Mouse (Mus musculus): ENCODE data around the gene Myo10. TPM values are rescaled to one million over a fixed set of nuclear protein-coding genes. Genes with fewer than 3 reads are reported as not detected.
A peak's percentile ranks its signal among the peaks of the same experiment; 100 is the strongest.

Gene Myo10
- polyA plus RNA-seq (2016; fragmentation: Nextera tagmentation; extraction: Ambion mirVana): 69.9 and 77.7 TPM in 2 replicates

DNA sequence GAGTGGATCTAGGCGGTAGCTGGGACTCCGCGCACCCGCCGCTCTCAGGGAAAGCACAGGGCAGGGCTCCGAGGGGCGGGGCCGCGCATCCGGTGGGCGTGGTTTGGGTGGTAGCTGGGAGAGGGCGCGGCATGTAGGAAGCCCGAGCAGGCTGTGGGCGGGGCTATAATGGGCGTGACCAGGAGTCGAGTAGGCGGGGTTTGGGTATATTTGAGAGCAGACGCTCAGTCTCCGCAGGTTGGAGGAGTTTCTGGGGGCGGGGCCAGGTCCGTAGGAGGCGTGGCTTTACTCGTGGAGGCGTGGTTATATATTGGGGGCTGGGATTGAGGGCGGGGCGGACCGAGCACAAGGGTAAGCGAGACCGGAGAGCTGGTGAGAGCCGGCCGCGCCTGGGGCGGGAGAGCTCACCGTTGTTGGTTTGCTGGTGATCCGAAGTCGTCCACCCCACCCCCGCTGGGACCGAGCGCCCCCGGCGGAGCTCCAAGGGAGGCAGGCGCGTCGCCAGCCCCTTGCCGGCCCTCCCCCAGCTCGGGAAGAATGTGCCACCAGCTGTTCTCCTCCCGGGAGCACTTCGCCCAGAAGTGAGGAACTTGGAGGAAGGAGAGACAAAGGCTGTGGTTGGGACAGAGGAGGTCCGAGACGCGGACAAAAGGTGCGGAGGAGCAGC is at the start of gene Myo10:
Gene Myo10, plus strand, starts transcription at position 326 of the 667 bp plus-strand sequence.
- peak; percentile 96 for ATAC-seq (ENCODE audit: low FRiP score, low read depth)
- Histone ChIP-seq H3K9ac (replicated peaks) (peak within 1 kb of the TSS; percentile 77), H3K4me1 (peaks cover 13% of the 10 kb centered on the region), H3K36me3 (no peaks in the 10 kb centered on the region), H3K9me3 (no peaks in the 10 kb centered on the region), H3K27me3 (peaks cover 19% of the 10 kb centered on the region), H3K4me3 (peak within 1 kb of the TSS; percentile 81), H3K27ac (replicated peaks) (peak within 1 kb of the TSS; percentile 64), H3K4me2 (replicated peaks) (peak within 1 kb of the TSS; percentile 92)
- under 1% methylated on average over 53 of the region's 53 CpGs for WGBS

DNA sequence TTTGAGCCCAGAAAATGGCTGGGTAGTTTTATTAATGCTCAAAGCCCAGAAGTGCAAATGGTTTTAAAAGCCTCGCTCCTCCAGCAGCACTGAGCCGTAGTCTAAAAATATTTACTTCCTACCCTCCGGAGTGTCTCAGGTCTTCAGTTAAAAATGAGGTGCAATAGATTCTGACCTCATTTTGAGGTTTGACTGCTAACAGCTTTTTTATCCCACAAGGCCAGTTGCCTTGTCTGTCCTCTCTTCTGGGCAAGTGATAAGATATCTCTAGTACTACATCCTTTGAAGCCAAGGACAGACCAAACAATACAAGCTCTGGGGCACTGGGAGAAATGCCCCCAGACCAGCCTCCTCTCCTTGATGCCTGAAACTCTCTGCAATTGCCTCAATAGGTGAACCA is 49.2 kb upstream of the Myo10 start:
- Histone ChIP-seq H3K27ac (replicated peaks) (no peak overlapping the region), H3K36me3 (no peaks in the 10 kb centered on the region)

DNA sequence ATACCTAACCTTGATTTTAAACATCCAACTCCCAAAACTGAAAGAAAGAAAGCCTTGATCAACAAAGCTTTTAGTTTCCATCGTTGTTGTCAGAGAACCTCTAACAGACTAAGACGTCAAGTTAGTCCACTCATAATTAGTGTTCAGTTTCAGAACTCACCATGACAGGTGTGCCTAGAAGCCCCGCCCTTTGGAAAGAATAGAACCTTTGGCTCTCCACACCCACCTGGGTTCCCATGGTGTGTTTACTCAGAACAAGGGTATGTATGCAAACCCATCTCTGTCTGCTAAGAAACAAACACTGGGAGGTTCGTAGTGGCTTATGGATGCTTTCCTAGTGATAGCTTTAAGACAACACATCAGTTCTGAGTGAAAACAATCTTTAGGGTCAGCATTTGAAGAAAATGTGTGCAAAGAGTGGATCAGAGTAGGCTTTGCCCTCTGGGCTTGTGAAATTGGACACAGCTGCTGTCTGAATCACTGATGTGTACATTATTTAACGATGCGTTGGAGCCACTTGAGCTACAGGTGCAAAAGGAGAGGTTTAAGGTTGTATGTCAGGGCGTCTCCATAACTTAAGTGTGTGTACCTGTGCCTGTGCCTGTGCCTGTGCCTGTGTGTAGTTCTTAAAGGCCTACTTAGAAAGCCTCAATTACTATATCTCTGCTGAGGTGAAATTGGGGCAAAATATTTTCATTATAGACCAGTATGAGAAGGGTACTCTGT is 48.3 kb upstream of the Myo10 start:
- no peak overlapping the region for H3K27ac ChIP-seq (replicated peaks)
- no peak overlapping the region for H3K4me2 ChIP-seq (replicated peaks)
- no peak for ATAC-seq (ENCODE audit: low FRiP score, low read depth)
- H3K36me3 ChIP-seq: no peaks in the 10 kb centered on the region
- H3K4me1 ChIP-seq: no peaks in the 10 kb centered on the region
- no peaks in the 10 kb centered on the region for H3K9me3 ChIP-seq
- WGBS: 88% methylated on average over 7 of the region's 7 CpGs
- no peak overlapping the region for H3K4me3 ChIP-seq
- no peak overlapping the region for H3K9ac ChIP-seq (replicated peaks)
- no peaks in the 10 kb centered on the region for H3K27me3 ChIP-seq

More for the DNA sequence above, 49.2 kb upstream of the Myo10 start:
- Histone ChIP-seq H3K9me3 (no peaks in the 10 kb centered on the region), H3K4me3 (no peak overlapping the region), H3K4me2 (replicated peaks) (no peak overlapping the region), H3K9ac (replicated peaks) (no peak overlapping the region), H3K4me1 (no peaks in the 10 kb centered on the region), H3K27me3 (no peaks in the 10 kb centered on the region)
- 81% methylated on average over 3 of the region's 3 CpGs for WGBS
- ATAC-seq (ENCODE audit: low FRiP score, low read depth): no peak

DNA sequence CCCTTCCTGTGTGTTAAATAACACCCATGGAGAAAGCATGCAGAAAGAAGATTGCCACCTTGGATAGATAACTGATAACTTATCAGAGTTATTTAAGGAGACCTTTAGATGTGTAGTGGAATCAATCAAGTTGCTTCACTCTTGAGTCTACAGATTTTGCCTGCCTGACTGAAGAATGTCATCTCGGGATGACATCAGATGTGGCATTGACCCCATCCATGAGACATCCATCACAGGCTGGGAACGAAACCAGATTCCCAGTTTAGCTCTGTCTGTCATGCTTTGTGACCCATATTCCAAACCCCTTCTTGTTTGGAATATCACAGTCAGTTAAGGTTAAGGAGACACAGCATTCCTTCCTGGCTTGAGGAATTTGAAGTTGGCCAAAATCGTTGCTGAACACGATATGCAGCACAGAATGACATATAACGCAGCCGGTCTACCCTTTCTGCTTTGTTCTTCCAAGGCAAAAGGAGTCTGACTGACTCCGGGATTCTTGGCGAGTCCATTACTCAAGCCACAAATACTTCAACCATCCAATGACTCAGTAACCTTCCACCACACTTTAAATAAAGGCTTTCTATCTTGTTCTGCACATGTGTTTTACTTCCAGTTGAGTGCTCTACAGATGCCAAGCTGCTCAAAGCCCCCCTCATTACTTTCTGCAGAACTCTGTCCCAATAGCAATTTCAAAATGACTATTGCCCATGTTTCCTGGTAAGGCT is 44.8 kb upstream of the Myo10 start:
- Histone ChIP-seq H3K4me2 (replicated peaks) (no peak overlapping the region), H3K4me1 (peaks cover 9% of the 10 kb centered on the region; the same call in 1 of the 2 replicates), H3K9me3 (no peaks in the 10 kb centered on the region), H3K27me3 (no peaks in the 10 kb centered on the region), H3K36me3 (no peaks in the 10 kb centered on the region), H3K27ac (replicated peaks) (no peak overlapping the region), H3K4me3 (no peak overlapping the region), H3K9ac (replicated peaks) (no peak overlapping the region)
- 94% methylated on average over 8 of the region's 8 CpGs for WGBS
- ATAC-seq (ENCODE audit: low FRiP score, low read depth): no peak

GRCm38 (mm10) chr15:25578369-25578768 is 44.0 kb upstream of the Myo10 start:
- Histone ChIP-seq H3K4me3 (no peak overlapping the region), H3K4me1 (peaks cover 9% of the 10 kb centered on the region; the same call in 1 of the 2 replicates), H3K27me3 (no peaks in the 10 kb centered on the region), H3K36me3 (no peaks in the 10 kb centered on the region), H3K4me2 (replicated peaks) (no peak overlapping the region), H3K27ac (replicated peaks) (no peak overlapping the region), H3K9ac (replicated peaks) (no peak overlapping the region), H3K9me3 (no peaks in the 10 kb centered on the region)
- 84% methylated on average over 4 of the region's 4 CpGs for WGBS
- no peak for ATAC-seq (ENCODE audit: low FRiP score, low read depth)

DNA sequence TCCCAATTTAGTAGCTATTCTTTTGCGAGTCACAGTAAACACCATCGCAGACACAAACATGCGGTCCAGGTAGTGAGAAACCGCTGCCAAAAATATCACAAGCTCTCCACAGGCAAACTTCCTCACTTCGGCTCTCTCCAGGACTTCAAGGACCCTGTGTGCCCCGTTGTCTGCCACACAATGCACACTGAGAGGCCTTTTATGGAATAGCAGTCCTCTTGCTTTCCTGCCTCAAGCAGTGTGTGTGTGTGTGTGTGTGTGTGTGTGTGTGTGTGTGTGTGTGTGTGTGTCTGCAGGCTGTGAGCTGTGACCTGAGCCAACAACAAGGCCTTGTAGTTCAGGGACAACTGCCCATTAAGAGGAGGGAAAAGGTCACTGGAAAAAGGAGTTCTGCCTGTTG is 41.6 kb upstream of the Myo10 start:
- ATAC-seq (ENCODE audit: low FRiP score, low read depth): no peak
- Histone ChIP-seq H3K4me1 (peaks cover 9% of the 10 kb centered on the region; the same call in 1 of the 2 replicates), H3K27ac (replicated peaks) (no peak overlapping the region), H3K4me2 (replicated peaks) (no peak overlapping the region), H3K36me3 (no peaks in the 10 kb centered on the region), H3K4me3 (no peak overlapping the region), H3K9ac (replicated peaks) (no peak overlapping the region), H3K27me3 (no peaks in the 10 kb centered on the region), H3K9me3 (no peaks in the 10 kb centered on the region)
- 71% methylated on average over 6 of the region's 6 CpGs for WGBS

GRCm38 (mm10) chr15:25582055-25582454 is 40.3 kb upstream of the Myo10 start:
- Histone ChIP-seq H3K9me3 (no peaks in the 10 kb centered on the region), H3K27me3 (no peaks in the 10 kb centered on the region), H3K4me2 (replicated peaks) (no peak overlapping the region), H3K4me3 (no peak overlapping the region), H3K27ac (replicated peaks) (no peak overlapping the region), H3K4me1 (peaks cover 9% of the 10 kb centered on the region; the same call in 1 of the 2 replicates), H3K36me3 (no peaks in the 10 kb centered on the region), H3K9ac (replicated peaks) (no peak overlapping the region)
- no peak for ATAC-seq (ENCODE audit: low FRiP score, low read depth)
- 58% methylated on average over 6 of the region's 6 CpGs for WGBS

DNA sequence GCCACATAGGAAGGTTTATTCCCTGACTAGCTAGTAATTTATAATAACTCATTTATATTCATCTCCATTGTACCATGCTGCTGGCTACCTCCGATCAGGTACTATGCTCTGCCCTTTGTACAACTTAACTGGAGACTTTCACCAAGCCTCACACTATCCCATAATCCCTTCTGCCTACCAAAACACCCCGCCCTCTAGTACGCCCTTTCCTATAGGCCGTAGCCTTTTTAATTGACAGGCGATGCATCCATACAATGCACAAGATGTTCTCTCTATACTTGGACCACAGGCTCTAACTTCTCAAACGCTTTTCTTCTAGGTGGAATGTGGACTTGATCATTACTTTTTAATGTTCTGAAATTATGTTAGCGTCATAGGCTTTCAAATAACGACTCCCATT is 39.0 kb upstream of the Myo10 start:
- no peak for ATAC-seq (ENCODE audit: low FRiP score, low read depth)
- Histone ChIP-seq H3K9me3 (no peaks in the 10 kb centered on the region), H3K9ac (replicated peaks) (no peak overlapping the region), H3K36me3 (no peaks in the 10 kb centered on the region), H3K4me3 (no peak overlapping the region), H3K27ac (replicated peaks) (no peak overlapping the region), H3K27me3 (no peaks in the 10 kb centered on the region), H3K4me1 (peaks cover 11% of the 10 kb centered on the region), H3K4me2 (replicated peaks) (no peak overlapping the region)
- 91% methylated on average over 8 of the region's 8 CpGs for WGBS

DNA sequence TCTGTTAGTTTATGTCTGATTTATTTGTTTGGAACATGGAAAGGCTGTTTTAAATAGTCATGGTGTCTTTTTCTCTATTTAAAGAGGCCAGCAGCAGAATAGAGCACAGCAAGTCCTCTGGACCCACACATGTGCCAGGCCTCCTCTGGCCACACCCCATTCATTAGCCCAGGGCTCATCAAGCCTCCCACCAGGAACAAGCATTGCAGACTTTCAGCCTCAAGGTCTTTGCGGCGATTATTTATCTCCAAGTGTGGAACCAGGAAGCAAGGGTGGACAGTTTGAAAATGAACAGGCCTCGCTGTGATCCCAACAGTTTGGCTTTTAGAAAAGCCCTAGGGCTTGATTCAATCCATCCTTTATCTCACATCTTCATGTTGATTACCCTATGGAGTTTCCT is 35.5 kb upstream of the Myo10 start:
- ATAC-seq (ENCODE audit: low FRiP score, low read depth): no peak
- H3K4me1 ChIP-seq: peaks cover 3% of the 10 kb centered on the region; the same call in 1 of the 2 replicates
- H3K36me3 ChIP-seq: no peaks in the 10 kb centered on the region
- H3K4me2 ChIP-seq (replicated peaks): no peak overlapping the region
- H3K9me3 ChIP-seq: no peaks in the 10 kb centered on the region
- H3K4me3 ChIP-seq: no peak overlapping the region
- WGBS: 80% methylated on average over 3 of the region's 3 CpGs
- no peak overlapping the region for H3K9ac ChIP-seq (replicated peaks)
- no peak overlapping the region for H3K27ac ChIP-seq (replicated peaks)
- H3K27me3 ChIP-seq: peaks cover 2% of the 10 kb centered on the region; the same call in 1 of the 2 replicates

- Histone ChIP-seq H3K9ac (replicated peaks) (no peak overlapping the region), H3K9me3 (no peaks in the 10 kb centered on the region), H3K4me2 (replicated peaks) (no peak overlapping the region), H3K4me1 (peaks cover 3% of the 10 kb centered on the region; the same call in 1 of the 2 replicates), H3K27me3 (peaks cover 3% of the 10 kb centered on the region; the same call in 1 of the 2 replicates), H3K27ac (replicated peaks) (no peak overlapping the region), H3K4me3 (no peak overlapping the region), H3K36me3 (no peaks in the 10 kb centered on the region)
- WGBS: 73% methylated on average over 8 of the region's 8 CpGs
- no peak for ATAC-seq (ENCODE audit: low FRiP score, low read depth)
These were observed 34.4 kb upstream of the Myo10 start for GRCm38 (mm10) chr15:25587943-25588342.

DNA sequence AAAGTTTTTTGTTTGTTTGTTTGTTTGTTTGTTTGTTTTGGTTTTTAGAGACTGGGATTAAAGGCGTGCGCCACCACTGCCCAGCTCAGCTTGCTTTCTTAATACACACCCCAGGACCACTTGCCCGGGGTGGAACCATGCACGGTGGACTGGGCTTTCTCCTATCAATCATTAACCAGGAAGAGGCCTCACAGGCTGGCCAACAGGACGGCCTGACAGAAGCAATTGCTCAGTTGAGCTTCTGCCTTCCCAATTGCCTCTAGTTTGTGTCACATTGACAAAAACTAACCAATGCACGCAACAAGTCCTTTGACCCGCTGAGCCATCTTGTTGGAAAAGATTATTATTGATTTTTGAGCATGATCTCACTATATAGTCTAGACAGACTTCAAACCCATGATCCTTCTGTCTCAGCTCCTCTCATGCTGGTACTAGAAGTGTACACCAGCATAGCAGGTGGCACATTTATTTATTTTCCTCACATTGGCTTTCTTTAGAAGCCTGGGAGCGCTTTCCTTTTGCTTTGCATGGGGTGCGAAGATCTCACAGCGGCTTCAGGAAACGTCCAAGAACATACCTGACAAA is 32.9 kb upstream of the Myo10 start:
- peaks cover 3% of the 10 kb centered on the region for H3K27me3 ChIP-seq
- no peak overlapping the region for H3K9ac ChIP-seq (replicated peaks)
- no peak for ATAC-seq (ENCODE audit: low FRiP score, low read depth)
- WGBS: 85% methylated on average over 11 of the region's 11 CpGs
- no peaks in the 10 kb centered on the region for H3K36me3 ChIP-seq
- H3K4me2 ChIP-seq (replicated peaks): no peak overlapping the region
- no peaks in the 10 kb centered on the region for H3K9me3 ChIP-seq
- no peak overlapping the region for H3K27ac ChIP-seq (replicated peaks)
- no peak overlapping the region for H3K4me3 ChIP-seq
- peaks cover 11% of the 10 kb centered on the region; the same call in 1 of the 2 replicates for H3K4me1 ChIP-seq
